Mouse (Mus musculus) layer of hippocampus, postnatal 36 days (tissue): ENCODE results near the gene Mdh1b. TPM values are rescaled to one million over a fixed set of nuclear protein-coding genes. Genes with fewer than 3 reads are reported as not detected.

ENCODE experiments used
- DNase-seq, 2 experiments: peaks; one replicate each; pipeline ENCODE4 v3.0.0; 2022
- total RNA-seq, 2 experiments: library from RNA; stranded (reverse); gene quantifications; 2 replicates each; pipeline ENCODE4 v1.2.3; 2021

Gene Mdh1b
- total RNA-seq, 2 experiments from 2014 or later: 0.92 to 0.94 TPM

DNA sequence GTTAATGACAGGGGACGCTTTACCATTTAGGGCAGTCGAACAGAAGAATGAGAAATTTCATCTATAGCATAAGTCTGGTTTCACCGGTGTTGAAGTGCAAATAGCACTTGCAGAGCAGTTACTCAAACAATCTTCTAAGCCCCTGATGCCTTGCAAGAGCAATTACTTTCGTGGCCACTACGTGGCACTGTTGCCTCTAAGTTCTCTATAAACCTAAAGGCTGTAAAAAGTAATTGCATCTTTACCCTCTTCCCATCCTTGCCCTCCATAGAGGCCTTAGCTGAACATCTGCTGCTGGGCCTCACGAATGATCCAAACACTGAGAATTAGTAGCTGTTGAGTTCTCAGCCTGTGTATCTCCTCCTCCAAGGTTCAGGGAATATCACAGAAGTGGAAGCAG is 72.1 kb downstream of the Mdh1b start:
- DNase-seq: peak; percentile 20 to 40

Other genes with a start within 250 kb of the Mdh1b start
- not detected for gene Gm39653, start 114.3 kb downstream of the Mdh1b start, total RNA-seq
- gene Dytn, start 43.4 kb downstream of the Mdh1b start, total RNA-seq: under 1 TPM in 1 of 2 experiments, not detected in 1; 0.13 TPM
- gene Fastkd2, start 296 bp upstream of the Mdh1b start, total RNA-seq: 10 to 100 TPM; 18.2 to 19.9 TPM
- not detected for gene 4933402D24Rik, start 38.9 kb upstream of the Mdh1b start, total RNA-seq